Comparison of ENCODE assay signal across 8 mouse cellular contexts in genomic region chr16:39048889-39049288, GRCm38 (mm10).
DNase-seq lines count a peak whose midpoint lies in the region; ATAC-seq and TF ChIP-seq lines count a peak whose summit lies in the region.
"Had no signal": no experiment of that assay in that cellular context is flagged by ENCODE, and none has a peak within 500 bp of the region (broad histone marks: within the 10 kb centered on the region; RNA-seq: fewer than 3 reads in every experiment).

No protein-coding gene starts in this region.

- H3K4me3 ChIP-seq in CH12.LX (replicated peaks in 1 of 3; ENCODE audit: low read depth in 2 of 3, low read length in 2 of 3, poor library complexity in 1 of 3) = no peak overlapping the region
- H3K4me3 ChIP-seq: heart, embryonic 13.5 days had no signal

- ATAC-seq in hematopoietic stem cell, adult 5-6 weeks (replicated peaks in 1 of 2; ENCODE audit: insufficient read depth in 1 of 2, low FRiP score in 2 of 2, low TSS enrichment in 1 of 2, low read depth in 1 of 2, poor library complexity in 2 of 2, severe bottlenecking in 2 of 2) = peak; percentile 79 to 82

- peak; percentile 51 to 73; a peak in 3 of 4 replicates for TF ChIP-seq CTCF in CH12.LX (conservative IDR thresholded peaks at IDR 0.05 in 1 of 2, IDR thresholded peaks at IDR 0.05 in 1 of 2; ENCODE audit: low read depth in 2 of 2, low read length in 2 of 2)

- no peaks in the 10 kb centered on the region for H3K4me1 ChIP-seq in CH12.LX (ENCODE audit: control insufficient read depth in 1 of 2, insufficient read depth in 2 of 2)
- H3K4me1 ChIP-seq: heart, embryonic 13.5 days had no signal

- DNase-seq in CH12.LX (ENCODE audit: extremely low read depth) (peak; percentile 42), R1 (ENCODE audit: low read depth, low spot score) (peak; percentile 44)
- DNase-seq in embryo, embryonic 10 days (ENCODE audit: low spot score) = peak; percentile 78
- peak; percentile 45 to 82 for DNase-seq in layer of hippocampus, adult 18-20 months (ENCODE audit: low spot score in 2 of 2)
- peak; percentile 29 to 35 for DNase-seq in lung, postnatal 4 days
- DNase-seq in right cerebral cortex, postnatal 14 days = peak; percentile 59

- H3K9me3 ChIP-seq in CH12.LX (replicated peaks; ENCODE audit: low read length) = peaks cover 4% of the 10 kb centered on the region
- H3K9me3 ChIP-seq: heart, embryonic 13.5 days had no signal

- H3K36me3 ChIP-seq in CH12.LX (replicated peaks in 1 of 2; ENCODE audit: control insufficient read depth in 1 of 2, insufficient read depth in 1 of 2, low read length in 1 of 2) = no peaks in the 10 kb centered on the region
- H3K36me3 ChIP-seq: heart, embryonic 13.5 days had no signal

- H3K27me3 ChIP-seq in CH12.LX (replicated peaks) = no peaks in the 10 kb centered on the region

- no peak for TF ChIP-seq POLR2A in CH12.LX (IDR thresholded peaks at IDR 0.05; ENCODE audit: low read depth, low read length)

- no peak overlapping the region for H3K27ac ChIP-seq in CH12.LX (ENCODE audit: insufficient read depth, low read depth)
- H3K27ac ChIP-seq: heart, embryonic 13.5 days had no signal

- dilution Hi-C loops in CH12.LX (cut with MboI; ENCODE audit: extremely low pct_ligation_motif_present, extremely low pct_unique_long_range_greater_than_20kb, low sequenced_read_pairs) = no loop called here

- in situ Hi-C loops in CH12.LX (cut with MboI; ENCODE audit: low pct_ligation_motif_present, low pct_unique_long_range_greater_than_20kb, low sequenced_read_pairs) = loop anchor here (25.0 kb wide), 1 partner anchor 712 kb away; the partner anchor contains the start of genes Cox17, Gm21987 and Maats1

- peak; percentile 47 for TF ChIP-seq RAD21 in CH12.LX (IDR thresholded peaks at IDR 0.05; ENCODE audit: low read depth, low read length)

- no peaks in the 10 kb centered on the region for H3K79me2 ChIP-seq in CH12.LX (replicated peaks; ENCODE audit: control insufficient read depth, extremely low read depth, insufficient read depth, poor library complexity, severe bottlenecking)

- no peak overlapping the region for H3K4me2 ChIP-seq in CH12.LX (ENCODE audit: insufficient read depth, low read depth, poor library complexity, severe bottlenecking)
- H3K4me2 ChIP-seq: heart, embryonic 13.5 days had no signal

- no peak for TF ChIP-seq EP300 in CH12.LX (IDR thresholded peaks at IDR 0.05; ENCODE audit: low read length)

- no peak overlapping the region for H3K9ac ChIP-seq in CH12.LX (ENCODE audit: insufficient read depth, low read depth)
- H3K9ac ChIP-seq: heart, embryonic 13.5 days had no signal

TF ChIP-seq in CH12.LX, 34 proteins besides CTCF, POLR2A, EP300 and RAD21:
- TF ChIP-seq SMC3 (IDR thresholded peaks at IDR 0.05; ENCODE audit: low read depth, low read length) = peak; percentile 79
- no peak for TF ChIP-seq NELFE (IDR thresholded peaks at IDR 0.05; ENCODE audit: low read depth, low read length)
